Mouse (Mus musculus): ENCODE measurements around the gene Cd19. TPM values are rescaled to one million over a fixed set of nuclear protein-coding genes. Genes with fewer than 3 reads are reported as not detected.

Gene Cd19
- total RNA-seq (2023), result 1 to 10 TPM; 1.0 to 5.2 TPM

DNA sequence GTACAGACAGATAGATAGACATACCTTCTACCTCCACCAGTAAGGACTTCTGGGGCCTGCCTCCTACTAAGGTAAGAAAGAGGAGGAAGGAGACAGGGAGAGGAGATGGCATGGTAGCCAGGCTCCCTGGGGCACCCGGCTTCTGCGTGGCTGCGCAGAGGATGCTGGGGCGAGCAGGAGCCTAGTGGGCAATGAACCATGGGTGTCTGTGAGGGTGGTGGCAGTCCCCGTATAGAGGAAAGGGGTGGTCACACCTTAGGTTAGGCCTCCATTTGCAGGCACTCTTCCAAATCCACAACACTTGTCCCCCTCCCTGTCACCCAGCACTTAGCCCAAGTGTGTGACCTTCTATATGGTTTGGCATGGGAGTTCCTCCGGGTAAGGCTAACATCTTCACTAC lies at the start of gene Cd19:
Cd19 (minus strand) TSS at position 165 of the 400 bp plus-strand sequence.

DNA sequence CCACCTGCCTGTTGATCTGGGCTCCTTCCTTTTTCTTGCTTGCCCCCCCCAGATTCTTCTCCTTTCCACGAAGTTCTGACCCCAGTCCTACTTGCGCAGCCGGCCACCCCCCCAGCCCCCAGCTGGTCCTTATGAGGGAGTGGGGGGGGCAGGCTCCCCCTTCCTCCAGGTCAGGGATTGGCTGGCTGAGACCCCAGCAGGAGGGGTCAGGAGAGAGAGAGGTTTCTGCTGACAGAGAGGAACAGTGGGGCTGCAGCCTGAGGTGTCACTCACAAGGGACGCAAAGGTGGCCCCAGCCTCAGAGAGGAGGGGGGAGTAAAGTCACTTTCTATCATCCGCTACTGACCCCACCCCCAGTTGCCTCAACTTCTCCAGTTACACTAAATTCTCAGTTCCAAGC lies 48.3 kb upstream of the Cd19 start, which contains the start of gene Atp2a1:
Atp2a1 (minus strand) TSS at position 105 of the 400 bp plus-strand sequence.

GRCm38 (mm10) chr7:126428631-126429502 lies 14.2 kb upstream of the Cd19 start, which contains the start of gene Rabep2:
TSS of gene Rabep2 (plus strand) at chr7:126428759.

GRCm38 (mm10) chr7:126396298-126397119 lies 18.2 kb downstream of the Cd19 start, which contains the start of gene Nfatc2ip:
TSS of gene Nfatc2ip (minus strand) at chr7:126396737.

GRCm38 (mm10) chr7:126377278-126378158 lies 37.2 kb downstream of the Cd19 start, which contains the start of gene Spns1:
TSS of gene Spns1 (minus strand) at chr7:126377450.

DNA sequence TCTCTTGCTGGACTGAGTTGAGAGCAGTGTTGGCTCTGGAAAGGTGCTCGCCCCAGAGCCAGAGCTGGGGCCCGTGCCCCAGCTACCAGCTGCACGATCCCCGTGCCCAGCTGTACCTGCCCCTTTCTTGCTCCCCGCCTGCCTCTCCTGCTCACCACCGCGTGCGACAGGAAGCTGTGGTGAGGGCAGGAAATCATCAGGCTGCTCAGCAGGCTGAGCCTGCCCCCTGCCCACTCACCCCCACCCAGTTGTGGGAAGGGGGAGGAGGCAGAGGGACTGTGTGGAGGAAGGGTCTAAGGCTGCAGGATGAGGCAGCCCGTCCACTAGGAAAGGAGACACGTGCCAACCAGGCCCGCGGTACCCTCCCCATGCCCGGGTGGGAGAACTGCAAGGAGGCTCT lies 45.3 kb downstream of the Cd19 start, which contains the start of gene Lat:
Lat (minus strand) TSS at position 178 of the 400 bp plus-strand sequence.

Other genes starting within 250 kb of the Cd19 start
- 100 to 1,000 TPM; 189 to 204 TPM for gene Xpo6, start 214.4 kb downstream of the Cd19 start, total RNA-seq (2023)
- gene Sbk1, start 142.3 kb downstream of the Cd19 start, total RNA-seq (2023), result 10 to 100 TPM; 43.6 to 57.3 TPM
- 100 to 1,000 TPM; 682 to 692 TPM for gene Lat, start 45.3 kb downstream of the Cd19 start, total RNA-seq (2023)
- gene Spns1, start 37.4 kb downstream of the Cd19 start, total RNA-seq (2023), result 10 to 100 TPM; 80.6 to 97.7 TPM
- 10 to 100 TPM; 24.8 to 26.6 TPM for gene Nfatc2ip, start 18.2 kb downstream of the Cd19 start, total RNA-seq (2023)
- gene Rabep2, start 13.9 kb upstream of the Cd19 start, total RNA-seq (2023), result 10 to 100 TPM; 44.7 to 45.1 TPM
- under 1 TPM; 0.55 to 0.89 TPM for gene Atp2a1, start 48.2 kb upstream of the Cd19 start, total RNA-seq (2023)
- gene Sh2b1, start 60.5 kb upstream of the Cd19 start, total RNA-seq (2023), result 10 to 100 TPM; 87.3 to 90.5 TPM
- 10 to 100 TPM; 50.0 to 55.9 TPM for gene Tufm, start 72.5 kb upstream of the Cd19 start, total RNA-seq (2023)
- gene Atxn2l, start 88.5 kb upstream of the Cd19 start, total RNA-seq (2023), result 100 to 1,000 TPM; 217 to 227 TPM
- gene Eif3c, start 151.5 kb upstream of the Cd19 start, total RNA-seq (2023), result 100 to 1,000 TPM; 138 to 142 TPM
- 1 to 10 TPM; 8.0 to 8.8 TPM for gene Apobr, start 170.1 kb upstream of the Cd19 start, total RNA-seq (2023)
- 100 to 1,000 TPM; 129 to 140 TPM for gene Cln3, start 170.9 kb upstream of the Cd19 start, total RNA-seq (2023)
- gene Il27, start 180.1 kb upstream of the Cd19 start, total RNA-seq (2023), result not detected
- gene Nupr1, start 216.0 kb upstream of the Cd19 start, total RNA-seq (2023), result not detected
- 10 to 100 TPM; 71.8 to 85.5 TPM for gene Sgf29, start 234.4 kb upstream of the Cd19 start, total RNA-seq (2023)